Mouse (Mus musculus): Measurements from ENCODE around the gene Lztfl1.

- no peak for TF ChIP-seq CTCF (IDR thresholded peaks at IDR 0.05; ENCODE audit: control insufficient read depth, insufficient read depth, low read length)
- no peak for TF ChIP-seq POLR2A (IDR thresholded peaks at IDR 0.05; ENCODE audit: borderline replicate concordance, control insufficient read depth, low read depth, low read length)
These were observed 58.5 kb downstream of the Lztfl1 start for GRCm38 (mm10) chr9:123658981-123659380.
